ENCODE assay signal across 25 mouse cellular contexts in the genomic region with DNA sequence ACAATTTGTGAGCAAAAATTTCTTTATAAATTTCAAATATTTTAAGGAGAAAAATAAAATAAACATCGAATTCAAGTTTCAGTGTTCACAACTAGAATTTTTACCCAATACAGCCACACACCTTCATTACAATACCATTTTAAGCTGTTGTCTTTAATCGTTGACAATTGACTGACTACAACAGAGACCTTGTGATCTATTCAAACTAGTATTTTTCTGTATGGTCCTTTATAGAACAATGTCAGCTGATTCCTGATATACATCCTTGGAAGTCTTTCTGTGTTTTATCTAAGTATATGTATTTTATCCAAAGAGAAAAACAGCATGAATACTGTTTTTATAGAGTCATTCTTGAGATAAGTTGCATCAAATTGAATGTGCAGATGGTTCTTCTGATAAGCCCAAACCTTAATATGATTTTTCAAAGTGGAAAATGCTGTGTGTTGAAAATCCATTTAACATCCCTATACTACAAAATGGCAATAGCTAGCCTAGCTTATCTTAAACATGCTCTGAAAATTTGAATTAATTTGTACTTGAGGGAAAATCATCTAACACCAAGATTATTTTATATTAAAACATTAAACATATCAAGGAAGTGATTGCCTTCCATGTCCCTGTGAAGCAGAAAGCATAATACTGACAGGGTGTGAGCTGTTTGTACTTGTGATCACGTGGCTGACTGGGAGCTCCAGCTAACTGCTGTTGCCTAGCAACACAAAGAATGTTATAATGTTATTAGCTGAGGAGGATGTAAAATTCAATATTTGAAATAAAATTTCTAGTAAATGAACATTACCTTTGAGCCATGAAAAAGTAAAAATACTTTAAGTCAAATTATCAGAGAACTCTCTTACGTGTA. TPM values are rescaled to one million over a fixed set of nuclear protein-coding genes. Genes with fewer than 3 reads are reported as not detected.
DNase-seq lines count a peak whose midpoint lies in the region; ATAC-seq and TF ChIP-seq lines count a peak whose summit lies in the region.
"Not testable (repeated sequence)": the region's sequence is repeated elsewhere in the genome, so short reads cannot be mapped to it uniquely, and the experiment has no call there.
"Had no signal": no experiment of that assay in that cellular context is flagged by ENCODE, and none has a peak within 500 bp of the region (broad histone marks: within the 10 kb centered on the region; RNA-seq: fewer than 3 reads in every experiment).

No protein-coding gene starts in this region.

- not testable (repeated sequence) for DNase-seq in forebrain, postnatal 0 days; midbrain, embryonic 11.5 days (ENCODE audit: low spot score, missing footprints)

- H3K36me3 ChIP-seq in forebrain, embryonic 13.5 days (ENCODE audit: poor library complexity, severe bottlenecking); forebrain, postnatal 0 days (ENCODE audit: insufficient read depth); hindbrain, embryonic 15.5 days; midbrain, embryonic 11.5 days (ENCODE audit: control insufficient read depth, insufficient read depth, low read length); midbrain, embryonic 15.5 days (replicated peaks); neural tube, embryonic 14.5 days (ENCODE audit: control insufficient read depth, insufficient read depth, low read length): not testable (repeated sequence)

- peak; percentile 93 for ATAC-seq in forebrain, embryonic 13.5 days
- ATAC-seq in forebrain, postnatal 0 days: peak; percentile 99
- ATAC-seq in hindbrain, embryonic 15.5 days (ENCODE audit: low FRiP score, low read depth): peak; percentile 89
- peak; percentile 82; the same call in 1 of the 2 replicates for ATAC-seq in midbrain, embryonic 11.5 days (ENCODE audit: low FRiP score)
- peak; percentile 99 for ATAC-seq in midbrain, embryonic 15.5 days (replicated peaks)
- peak; percentile 90 for ATAC-seq in neural tube, embryonic 14.5 days (ENCODE audit: low read depth)

- H3K4me2 ChIP-seq in forebrain, embryonic 13.5 days; forebrain, postnatal 0 days (ENCODE audit: low read depth); hindbrain, embryonic 15.5 days; midbrain, embryonic 11.5 days; midbrain, embryonic 15.5 days; neural tube, embryonic 14.5 days (ENCODE audit: low read depth, low read length): not testable (repeated sequence)

- H3K27me3 ChIP-seq in forebrain, embryonic 13.5 days; forebrain, postnatal 0 days (ENCODE audit: insufficient read depth, low read length); hindbrain, embryonic 15.5 days; midbrain, embryonic 11.5 days (ENCODE audit: control insufficient read depth, insufficient read depth, low read length); midbrain, embryonic 15.5 days (replicated peaks); neural tube, embryonic 14.5 days (ENCODE audit: control insufficient read depth, insufficient read depth, low read length): not testable (repeated sequence)

- no CpG with 5 or more reads among the region's 4 CpGs for WGBS in forebrain, embryonic 13.5 days
- WGBS in forebrain, postnatal 0 days: no CpG with 5 or more reads among the region's 4 CpGs
- WGBS in hindbrain, embryonic 15.5 days: no CpG with 5 or more reads among the region's 4 CpGs
- WGBS in midbrain, embryonic 11.5 days: no CpG with 5 or more reads among the region's 4 CpGs
- WGBS in midbrain, embryonic 15.5 days: no CpG with 5 or more reads among the region's 4 CpGs
- no CpG with 5 or more reads among the region's 4 CpGs for WGBS in neural tube, embryonic 14.5 days

- not testable (repeated sequence) for TF ChIP-seq CTCF in forebrain, postnatal 0 days (IDR thresholded peaks at IDR 0.05; ENCODE audit: low read depth)

- H3K4me1 ChIP-seq in forebrain, embryonic 13.5 days; forebrain, postnatal 0 days (ENCODE audit: insufficient read depth); hindbrain, embryonic 15.5 days (replicated peaks); midbrain, embryonic 11.5 days (ENCODE audit: control insufficient read depth, insufficient read depth, low read length); midbrain, embryonic 15.5 days; neural tube, embryonic 14.5 days (ENCODE audit: control insufficient read depth, insufficient read depth, low read length): not testable (repeated sequence)

- H3K9ac ChIP-seq in forebrain, embryonic 13.5 days; forebrain, postnatal 0 days; hindbrain, embryonic 15.5 days; midbrain, embryonic 11.5 days (ENCODE audit: low read length); midbrain, embryonic 15.5 days; neural tube, embryonic 14.5 days (replicated peaks; ENCODE audit: low read depth, low read length): not testable (repeated sequence)

- not testable (repeated sequence) for H3K9me3 ChIP-seq in forebrain, embryonic 13.5 days (replicated peaks); forebrain, postnatal 0 days (ENCODE audit: low read length); hindbrain, embryonic 15.5 days; midbrain, embryonic 11.5 days (ENCODE audit: control insufficient read depth, low read length); midbrain, embryonic 15.5 days; neural tube, embryonic 14.5 days (ENCODE audit: control insufficient read depth, low read length)

- H3K4me3 ChIP-seq in forebrain, embryonic 13.5 days; forebrain, postnatal 0 days (ENCODE audit: low read depth, low read length); hindbrain, embryonic 15.5 days; midbrain, embryonic 11.5 days (ENCODE audit: low read depth, low read length); midbrain, embryonic 15.5 days; neural tube, embryonic 14.5 days (ENCODE audit: low read depth, low read length): not testable (repeated sequence)

- H3K27ac ChIP-seq in forebrain, embryonic 13.5 days; forebrain, postnatal 0 days (ENCODE audit: low read depth, low read length); hindbrain, embryonic 15.5 days (replicated peaks); midbrain, embryonic 11.5 days (ENCODE audit: low read depth, low read length); midbrain, embryonic 15.5 days; neural tube, embryonic 14.5 days (ENCODE audit: low read depth, low read length): not testable (repeated sequence)

RNA-seq across cellular contexts. Expression of gene Olfr974, which starts 9.1 kb away (rescaled TPM):
- polyA plus RNA-seq in forebrain, embryonic 13.5 days (2015; fragmentation: Nextera tagmentation; extraction: Ambion mirVana): not detected in 2 replicates
- not detected in 2 replicates for total RNA-seq in forebrain, postnatal 0 days (2014; rRNA removed)
- polyA plus RNA-seq in forebrain, postnatal 0 days (2015; fragmentation: Nextera tagmentation; extraction: Ambion mirVana): not detected in 2 replicates
- not detected in 2 replicates for polyA plus RNA-seq in hindbrain, embryonic 15.5 days (2015; fragmentation: Nextera tagmentation; extraction: Ambion mirVana)
- not detected in 2 replicates for polyA plus RNA-seq in midbrain, embryonic 11.5 days (2014; fragmentation: Nextera tagmentation; extraction: Ambion mirVana)
- polyA plus RNA-seq in midbrain, embryonic 15.5 days (2015; fragmentation: Nextera tagmentation; extraction: Ambion mirVana): not detected in 2 replicates
- polyA plus RNA-seq in neural tube, embryonic 14.5 days (2014; fragmentation: Nextera tagmentation; extraction: Ambion mirVana): not detected in 2 replicates
- total RNA-seq: adrenal gland, postnatal 10 days; adrenal gland, postnatal 4 days; common myeloid progenitor, adult 5-6 weeks; gastrocnemius, postnatal 10 days; gastrocnemius, postnatal 4 days; heart, adult 18-20 months; heart, postnatal 10 days; heart, postnatal 4 days; MEL had no signal
- polyA plus RNA-seq: brain, embryonic 14.5 days; C2C12; embryonic facial prominence, embryonic 11.5 days; erythroblast, embryonic 14.5 days; forebrain, embryonic 10.5 days; frontal cortex, adult 2 months; heart, embryonic 10.5 days; heart, embryonic 14.5 days; intestine, embryonic 16.5 days had no signal

RNA-seq across cellular contexts. Expression of gene Olfr229, which starts 21.1 kb away (rescaled TPM):
- not detected in 2 replicates for polyA plus RNA-seq in forebrain, embryonic 13.5 days (2015; fragmentation: Nextera tagmentation; extraction: Ambion mirVana)
- total RNA-seq in forebrain, postnatal 0 days (2014; rRNA removed): not detected in 2 replicates
- not detected in 2 replicates for polyA plus RNA-seq in forebrain, postnatal 0 days (2015; fragmentation: Nextera tagmentation; extraction: Ambion mirVana)
- not detected in 2 replicates for polyA plus RNA-seq in hindbrain, embryonic 15.5 days (2015; fragmentation: Nextera tagmentation; extraction: Ambion mirVana)
- not detected in 2 replicates for polyA plus RNA-seq in midbrain, embryonic 11.5 days (2014; fragmentation: Nextera tagmentation; extraction: Ambion mirVana)
- polyA plus RNA-seq in midbrain, embryonic 15.5 days (2015; fragmentation: Nextera tagmentation; extraction: Ambion mirVana): not detected in 2 replicates
- polyA plus RNA-seq in neural tube, embryonic 14.5 days (2014; fragmentation: Nextera tagmentation; extraction: Ambion mirVana): not detected in 2 replicates
- total RNA-seq: adrenal gland, postnatal 10 days; adrenal gland, postnatal 4 days; common myeloid progenitor, adult 5-6 weeks; gastrocnemius, postnatal 10 days; gastrocnemius, postnatal 4 days; heart, adult 18-20 months; heart, postnatal 10 days; heart, postnatal 4 days; MEL had no signal
- polyA plus RNA-seq: brain, embryonic 14.5 days; C2C12; embryonic facial prominence, embryonic 11.5 days; embryonic facial prominence, embryonic 15.5 days; erythroblast, embryonic 14.5 days; forebrain, embryonic 10.5 days; frontal cortex, adult 2 months; heart, embryonic 10.5 days; heart, embryonic 14.5 days; intestine, embryonic 16.5 days had no signal

RNA-seq across cellular contexts. Expression of gene Olfr975, which starts 23.6 kb away (rescaled TPM):
- polyA plus RNA-seq in forebrain, embryonic 13.5 days (2015; fragmentation: Nextera tagmentation; extraction: Ambion mirVana): not detected in 2 replicates
- 0.15 TPM in 1 of 2 replicates, not detected in the other for total RNA-seq in forebrain, postnatal 0 days (2014; rRNA removed)
- not detected in 2 replicates for polyA plus RNA-seq in forebrain, postnatal 0 days (2015; fragmentation: Nextera tagmentation; extraction: Ambion mirVana)
- polyA plus RNA-seq in hindbrain, embryonic 15.5 days (2015; fragmentation: Nextera tagmentation; extraction: Ambion mirVana): 0.05 TPM in 1 of 2 replicates, not detected in the other
- not detected in 2 replicates for polyA plus RNA-seq in midbrain, embryonic 11.5 days (2014; fragmentation: Nextera tagmentation; extraction: Ambion mirVana)
- 0.09 TPM in 1 of 2 replicates, not detected in the other for polyA plus RNA-seq in midbrain, embryonic 15.5 days (2015; fragmentation: Nextera tagmentation; extraction: Ambion mirVana)
- 0.09 TPM in 1 of 2 replicates, not detected in the other for polyA plus RNA-seq in neural tube, embryonic 14.5 days (2014; fragmentation: Nextera tagmentation; extraction: Ambion mirVana)
- total RNA-seq: adrenal gland, postnatal 10 days; adrenal gland, postnatal 4 days; common myeloid progenitor, adult 5-6 weeks; gastrocnemius, postnatal 10 days; gastrocnemius, postnatal 4 days; heart, adult 18-20 months; heart, postnatal 10 days; heart, postnatal 4 days; MEL had no signal
- polyA plus RNA-seq: C2C12; embryonic facial prominence, embryonic 11.5 days; erythroblast, embryonic 14.5 days; forebrain, embryonic 10.5 days; heart, embryonic 10.5 days; heart, embryonic 14.5 days; intestine, embryonic 16.5 days had no signal

RNA-seq across cellular contexts. Expression of gene Olfr976, which starts 32.7 kb away (rescaled TPM):
- not detected in 2 replicates for polyA plus RNA-seq in forebrain, embryonic 13.5 days (2015; fragmentation: Nextera tagmentation; extraction: Ambion mirVana)
- not detected in 2 replicates for total RNA-seq in forebrain, postnatal 0 days (2014; rRNA removed)
- polyA plus RNA-seq in forebrain, postnatal 0 days (2015; fragmentation: Nextera tagmentation; extraction: Ambion mirVana): not detected in 2 replicates
- not detected in 2 replicates for polyA plus RNA-seq in hindbrain, embryonic 15.5 days (2015; fragmentation: Nextera tagmentation; extraction: Ambion mirVana)
- not detected in 2 replicates for polyA plus RNA-seq in midbrain, embryonic 11.5 days (2014; fragmentation: Nextera tagmentation; extraction: Ambion mirVana)
- polyA plus RNA-seq in midbrain, embryonic 15.5 days (2015; fragmentation: Nextera tagmentation; extraction: Ambion mirVana): not detected in 2 replicates
- not detected in 2 replicates for polyA plus RNA-seq in neural tube, embryonic 14.5 days (2014; fragmentation: Nextera tagmentation; extraction: Ambion mirVana)
- total RNA-seq: adrenal gland, postnatal 10 days; adrenal gland, postnatal 4 days; common myeloid progenitor, adult 5-6 weeks; gastrocnemius, postnatal 10 days; gastrocnemius, postnatal 4 days; heart, adult 18-20 months; heart, postnatal 10 days; heart, postnatal 4 days; MEL had no signal
- polyA plus RNA-seq: brain, embryonic 14.5 days; C2C12; embryonic facial prominence, embryonic 11.5 days; erythroblast, embryonic 14.5 days; forebrain, embryonic 10.5 days; frontal cortex, adult 2 months; heart, embryonic 10.5 days; heart, embryonic 14.5 days; intestine, embryonic 16.5 days had no signal
